Mouse (Mus musculus) G1E (cell line): ENCODE measurements around the gene Nsf.

Source experiments
- CTCF ChIP-seq: IDR thresholded peaks from 2 replicates; pipeline ENCODE4 v1.5.1; 2012; ENCODE audit warnings: low read depth, low read length, inconsistent platforms, mixed read lengths
- GATA1 ChIP-seq: IDR thresholded peaks from 2 replicates; pipeline ENCODE4 v1.6.1; 2012; ENCODE audit warnings: borderline replicate concordance, low read length, inconsistent platforms, mixed read lengths
- POLR2AphosphoS5 ChIP-seq: IDR thresholded peaks from 2 replicates; pipeline ENCODE4 v1.6.1; 2012; ENCODE audit warnings: low read depth, low read length, inconsistent platforms; ENCODE audit not compliant: insufficient replicate concordance
- TAL1 ChIP-seq: conservative IDR thresholded peaks from 2 replicates; pipeline ENCODE4 v1.6.1; 2012; ENCODE audit warnings: low read depth, low read length, inconsistent platforms, mixed read lengths

DNA sequence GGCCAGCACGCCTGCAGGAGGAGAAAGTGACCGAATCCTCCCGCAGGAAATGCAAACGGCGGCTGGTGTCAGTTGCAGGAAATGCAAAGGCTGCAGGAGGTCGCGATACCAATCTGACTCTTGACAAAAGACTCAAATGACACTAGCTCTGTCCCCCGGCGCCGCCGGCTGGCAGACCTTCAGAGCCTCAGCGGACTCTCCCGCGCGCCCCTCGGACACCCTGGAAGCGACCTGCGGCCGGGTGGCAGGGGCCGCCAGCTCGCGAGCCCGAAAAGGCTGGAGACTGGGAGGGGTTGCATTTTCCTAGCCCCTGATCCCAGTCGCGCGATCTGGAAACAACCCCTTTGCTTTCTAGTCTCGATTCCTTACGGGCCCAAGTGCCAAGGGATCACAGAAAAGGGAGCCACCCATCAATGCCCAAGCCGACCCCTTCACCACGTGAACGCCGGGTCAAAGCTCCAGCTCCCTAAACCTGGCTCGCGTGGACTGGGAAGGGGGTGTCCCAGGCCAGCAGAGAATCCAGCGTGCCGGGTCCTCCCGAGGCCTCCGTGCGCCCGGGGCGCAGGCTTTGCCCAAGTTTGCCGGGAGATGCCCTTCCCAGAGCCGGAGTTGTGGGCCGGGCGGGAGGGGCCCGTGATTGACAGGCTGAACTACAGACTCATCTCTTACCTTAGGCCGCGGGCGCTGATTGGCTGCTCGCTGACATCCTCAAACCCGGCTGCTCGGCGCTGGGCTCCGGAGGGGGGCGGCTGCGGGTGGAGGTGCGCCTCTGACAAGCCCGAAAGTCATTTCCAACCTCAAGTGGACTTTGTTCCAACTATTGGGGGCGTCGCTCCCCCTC, 180.2 kb downstream of the Nsf start, which contains the start of gene Wnt3:
- TF ChIP-seq TAL1, result no peak
- no peak for TF ChIP-seq GATA1
- TF ChIP-seq CTCF, result no peak
- no peak for TF ChIP-seq POLR2AphosphoS5
